Mouse (Mus musculus) gastrocnemius, postnatal 10 days (tissue): ENCODE data around the gene Pdcd2l. TPM values are rescaled to one million over a fixed set of nuclear protein-coding genes. Genes with fewer than 3 reads are reported as not detected.
"Not testable (repeated sequence)": the region's sequence is repeated elsewhere in the genome, so short reads cannot be mapped to it uniquely, and the experiment has no call there.

Experiments used
- DNase-seq: peaks from one replicate; pipeline ENCODE4 v3.0.0; 2021; ENCODE audit warnings: mixed read lengths
- total RNA-seq, 2 experiments: library from RNA; stranded (reverse); gene quantifications; 2 replicates each; pipeline ENCODE4 v1.2.3; 2021

Pdcd2l gene
- total RNA-seq, 2 experiments from 2014 or later: 19.5 to 23.2 TPM

GRCm38 (mm10) chr7:34213281-34213680 lies 16.8 kb upstream of the Pdcd2l start:
- DNase-seq: no peak

GRCm38 (mm10) chr7:34208027-34208745 lies 11.7 kb upstream of the Pdcd2l start:
- no peak for DNase-seq

GRCm38 (mm10) chr7:34206331-34206730 lies 9.9 kb upstream of the Pdcd2l start:
- no peak for DNase-seq

GRCm38 (mm10) chr7:34202147-34202546 lies 5.7 kb upstream of the Pdcd2l start:
- not testable (repeated sequence) for DNase-seq

GRCm38 (mm10) chr7:34200829-34201228 lies 4.4 kb upstream of the Pdcd2l start:
- DNase-seq: no peak

- DNase-seq: no peak
Measured at GRCm38 (mm10) chr7:34198346-34198745, 1.9 kb upstream of the Pdcd2l start.

GRCm38 (mm10) chr7:34195632-34196031 lies 829 bp downstream of the Pdcd2l start:
- DNase-seq: no peak

- DNase-seq: no peak
Measured at GRCm38 (mm10) chr7:34192825-34193224, 3.6 kb downstream of the Pdcd2l start.

GRCm38 (mm10) chr7:34189376-34189989 lies 7.0 kb downstream of the Pdcd2l start:
- DNase-seq: no peak

- no peak for DNase-seq
Measured at GRCm38 (mm10) chr7:34183794-34184193, 12.7 kb downstream of the Pdcd2l start.

GRCm38 (mm10) chr7:34183356-34183755 lies 13.1 kb downstream of the Pdcd2l start:
- DNase-seq: no peak

- not testable (repeated sequence) for DNase-seq
Measured at GRCm38 (mm10) chr7:34176241-34176640, 20.2 kb downstream of the Pdcd2l start.

- no peak for DNase-seq
Measured at GRCm38 (mm10) chr7:34172251-34172650, 24.2 kb downstream of the Pdcd2l start.

- DNase-seq: no peak
Measured at GRCm38 (mm10) chr7:34169454-34169853, 27.0 kb downstream of the Pdcd2l start, which contains the start of gene Uba2. Gene Uba2, minus strand, starts transcription at chr7:34169599.

- DNase-seq: peak; percentile 93
Measured at GRCm38 (mm10) chr7:34168470-34169251, 27.8 kb downstream of the Pdcd2l start.

GRCm38 (mm10) chr7:34167766-34168469 lies 28.5 kb downstream of the Pdcd2l start:
- DNase-seq: no peak

GRCm38 (mm10) chr7:34166850-34167249 lies 29.6 kb downstream of the Pdcd2l start:
- peak; percentile 18 for DNase-seq

GRCm38 (mm10) chr7:34165999-34166398 lies 30.5 kb downstream of the Pdcd2l start:
- DNase-seq: no peak

- no peak for DNase-seq
Measured at GRCm38 (mm10) chr7:34164671-34165070, 31.8 kb downstream of the Pdcd2l start.

GRCm38 (mm10) chr7:34159167-34159566 lies 37.3 kb downstream of the Pdcd2l start:
- DNase-seq: no peak

- no peak for DNase-seq
Measured at GRCm38 (mm10) chr7:34157994-34158393, 38.5 kb downstream of the Pdcd2l start.

- DNase-seq: no peak
Measured at GRCm38 (mm10) chr7:34147193-34147592, 49.3 kb downstream of the Pdcd2l start.
